Mouse (Mus musculus) heart, postnatal 10 days (tissue): ENCODE results near the gene Slc12a4. TPM values are rescaled to one million over a fixed set of nuclear protein-coding genes. Genes with fewer than 3 reads are reported as not detected.
"Not testable (repeated sequence)": the region's sequence is repeated elsewhere in the genome, so short reads cannot be mapped to it uniquely, and the experiment has no call there.

ENCODE experiments used
- DNase-seq, 2 experiments: peaks; one replicate each; pipeline ENCODE4 v3.0.0; 2021
- intact Hi-C: fragments of 180-260 bp; cut with DNase I; formaldehyde crosslinking; loops from one replicate; pipeline ENCODE4 v1.15.1; 2025
- total RNA-seq, 2 experiments: library from RNA; stranded (reverse); gene quantifications; 2 replicates each; pipeline ENCODE4 v1.2.3; 2021

Gene Slc12a4
- total RNA-seq, result 10 to 100 TPM; 59.1 to 70.0 TPM

GRCm38 (mm10) chr8:105965905-105966341, at the start of gene Slc12a4:
Slc12a4 (minus strand) TSS chr8:105966097.
- intact Hi-C loops, result loop anchor here (2.0 kb wide), 1 partner anchor 29 kb away; no protein-coding TSS in a partner anchor
- DNase-seq, result peak; percentile 90

DNA sequence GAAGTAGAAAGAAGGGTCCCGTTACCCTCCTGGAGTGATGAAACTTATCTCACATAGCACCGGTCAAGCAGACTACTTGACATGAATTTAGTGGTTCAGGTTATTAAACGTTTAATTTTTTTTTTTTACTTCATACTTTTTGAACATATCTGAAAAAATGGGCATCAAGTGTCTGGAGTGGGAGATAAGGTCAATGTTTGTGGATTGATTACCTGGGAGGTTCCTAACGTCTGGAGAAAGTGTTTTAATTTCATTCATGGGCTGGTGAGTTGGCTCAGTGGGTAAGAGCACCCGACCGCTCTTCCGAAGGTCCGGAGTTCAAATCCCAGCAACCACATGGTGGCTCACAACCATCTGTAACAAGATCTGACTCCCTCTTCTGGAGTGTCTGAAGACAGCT, 46.3 kb upstream of the Slc12a4 start:
- DNase-seq, intact Hi-C loops: not testable (repeated sequence)

- no peak for DNase-seq
- intact Hi-C loops, result loop anchor here (2.0 kb wide), 1 partner anchor 111 kb away; the partner anchor contains the start of gene Pskh1
These were observed 45.7 kb upstream of the Slc12a4 start, which contains the start of gene Ddx28 for GRCm38 (mm10) chr8:106011643-106011986. Ddx28 (minus strand) TSS chr8:106011882.

GRCm38 (mm10) chr8:106010748-106011642, 45.1 kb upstream of the Slc12a4 start:
- DNase-seq, result peak; percentile 93 to 95

DNA sequence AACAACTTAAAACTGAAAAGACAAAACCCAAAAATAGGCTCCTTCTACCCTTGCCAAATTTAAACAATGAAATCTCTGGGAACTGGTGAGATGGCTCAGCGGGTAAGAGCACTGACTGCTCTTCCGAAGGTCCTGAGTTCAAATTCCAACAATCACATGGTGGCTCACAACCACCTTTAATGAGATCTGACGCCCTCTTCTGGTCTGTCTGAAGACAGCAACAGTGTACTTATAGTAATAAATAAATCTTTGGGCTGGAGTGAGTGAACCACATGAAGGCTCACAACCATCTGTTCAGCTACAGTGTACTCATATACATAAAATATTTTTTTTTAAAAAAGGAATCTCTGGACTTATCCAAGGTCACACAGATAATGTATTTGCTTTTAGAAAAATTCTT, 42.0 kb upstream of the Slc12a4 start:
- intact Hi-C loops, DNase-seq: not testable (repeated sequence)

More at GRCm38 (mm10) chr8:106010748-106011642, 45.1 kb upstream of the Slc12a4 start:
- intact Hi-C loops, result loop anchor here (2.0 kb wide), 1 partner anchor 110 kb away; the partner anchor contains the start of gene Pskh1

- DNase-seq, result no peak
- intact Hi-C loops, result no loop called here
These were observed 41.2 kb upstream of the Slc12a4 start for GRCm38 (mm10) chr8:106007135-106007534.

GRCm38 (mm10) chr8:106006413-106006812, 40.5 kb upstream of the Slc12a4 start:
- intact Hi-C loops, result no loop called here
- DNase-seq, result no peak

- intact Hi-C loops, result no loop called here
These were observed 40.0 kb upstream of the Slc12a4 start, which contains the start of gene Dpep2nb for GRCm38 (mm10) chr8:106005875-106006274. Dpep2nb (minus strand) TSS chr8:106005975.

DNA sequence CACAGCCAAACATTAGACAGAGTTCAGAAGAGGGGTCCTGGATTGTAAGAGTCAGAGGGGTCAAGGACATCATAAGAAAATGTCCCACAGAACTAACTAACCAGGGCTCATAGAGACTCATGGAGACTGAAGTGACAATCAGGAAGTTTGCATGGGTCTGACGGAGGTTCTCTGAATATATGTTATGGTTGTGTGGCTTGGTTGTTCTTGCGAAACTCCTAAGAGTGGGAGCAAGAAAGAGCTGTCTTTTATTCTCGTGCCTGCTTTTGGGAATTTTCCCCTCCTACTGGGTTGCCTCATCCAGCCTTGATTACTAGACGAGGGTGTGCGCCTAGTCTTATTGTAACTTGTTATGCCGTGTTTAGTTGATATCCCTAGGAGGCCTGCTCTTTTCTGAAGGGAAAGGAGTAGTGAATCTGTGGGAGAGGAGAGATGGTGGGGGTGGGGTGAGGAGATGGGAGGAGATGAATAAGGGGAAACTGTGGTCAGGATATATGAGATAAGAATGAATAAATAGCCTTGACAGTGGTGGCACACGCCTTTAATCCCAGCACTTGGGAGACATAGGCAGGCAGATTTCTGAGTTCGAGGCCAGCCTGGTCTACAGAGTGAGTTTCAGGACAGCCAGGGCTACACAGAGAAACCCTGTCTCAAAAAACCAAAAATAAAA, 38.8 kb upstream of the Slc12a4 start:
- intact Hi-C loops, result no loop called here
- no peak for DNase-seq

More at GRCm38 (mm10) chr8:106005875-106006274, 40.0 kb upstream of the Slc12a4 start, which contains the start of gene Dpep2nb:
- no peak for DNase-seq

DNA sequence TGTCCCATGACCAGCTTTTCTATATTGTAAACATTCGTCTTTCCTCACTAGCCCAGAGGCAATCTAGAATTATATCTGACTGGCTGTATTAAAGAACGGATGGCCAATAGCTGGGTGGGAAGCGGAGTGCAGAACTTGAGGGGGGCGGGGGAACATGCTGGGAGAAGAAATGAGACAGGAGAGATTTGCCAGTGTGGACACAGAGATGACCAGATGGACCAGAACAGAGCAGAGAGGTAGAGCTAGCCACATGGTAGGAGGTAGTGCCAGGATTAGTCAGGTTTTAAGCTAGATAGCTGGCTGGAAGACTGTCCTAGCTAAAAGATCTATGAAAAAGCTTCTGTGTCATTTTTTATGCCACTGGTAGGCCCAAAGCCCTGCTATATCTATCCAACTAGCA, 36.0 kb upstream of the Slc12a4 start:
- DNase-seq, result no peak
- intact Hi-C loops, result no loop called here

DNA sequence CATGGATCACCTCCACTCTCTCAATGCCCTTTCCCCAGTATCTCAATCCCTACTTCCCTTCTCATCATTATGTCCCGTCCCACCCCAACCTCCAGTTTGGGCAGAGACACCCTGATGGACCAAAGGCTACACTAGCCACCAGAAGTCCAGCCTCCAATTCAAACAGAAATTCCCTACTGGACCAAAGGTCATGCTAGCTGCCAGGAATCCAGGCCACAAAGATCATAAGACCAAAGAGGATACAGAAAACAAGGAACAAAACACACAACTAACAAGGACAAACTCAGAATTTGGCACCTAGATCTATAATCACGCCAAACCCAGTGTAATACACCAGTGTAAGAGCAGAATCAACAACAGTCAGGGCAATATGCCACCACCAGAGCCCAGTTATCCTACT, 33.1 kb upstream of the Slc12a4 start:
- intact Hi-C loops, result no loop called here
- no peak for DNase-seq

DNA sequence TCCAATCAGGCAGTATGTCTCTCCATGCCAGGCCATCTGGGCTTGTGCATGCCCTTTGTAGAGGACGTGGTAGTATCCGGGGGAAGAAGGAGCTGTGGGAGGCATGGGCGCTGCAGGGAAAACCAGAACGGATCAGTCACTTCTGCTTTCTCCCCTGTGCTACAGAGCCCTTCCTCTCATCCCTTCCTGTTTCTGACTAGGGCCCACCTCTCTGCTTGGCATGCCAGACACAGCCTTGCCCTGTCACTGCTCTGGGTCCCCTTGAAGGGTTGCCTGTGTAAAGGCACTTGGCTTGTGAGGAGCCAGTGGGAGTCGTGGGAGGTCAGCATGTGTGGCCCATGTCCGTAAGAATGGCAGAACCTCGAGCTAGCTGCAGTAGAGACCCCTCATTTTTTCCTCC, 30.5 kb upstream of the Slc12a4 start:
- peak in 1 of 2 experiments; percentile 10 for DNase-seq
- intact Hi-C loops, result no loop called here

DNA sequence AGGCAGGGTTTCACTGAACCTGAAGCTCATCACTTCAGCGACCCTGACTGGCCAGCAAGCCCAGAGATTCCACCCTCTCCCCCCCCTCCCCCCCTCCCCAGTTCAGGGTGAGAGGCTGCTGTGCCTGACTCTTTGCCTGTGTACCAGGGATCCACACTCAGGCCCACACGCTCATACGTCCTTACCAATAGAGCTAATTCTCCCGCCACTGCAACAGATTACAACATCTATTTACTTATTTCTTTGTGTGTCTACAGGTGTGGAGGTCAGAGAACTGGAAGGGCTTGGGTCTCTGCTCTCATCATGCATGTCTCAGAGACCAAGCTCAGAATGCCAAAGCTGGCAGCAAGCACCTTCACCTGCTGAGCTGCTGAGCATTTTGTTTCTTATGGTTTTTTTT, 27.3 kb upstream of the Slc12a4 start:
- intact Hi-C loops, result loop anchor here (5.0 kb wide), 1 partner anchor 124 kb away; no protein-coding TSS in a partner anchor
- DNase-seq, result no peak

DNA sequence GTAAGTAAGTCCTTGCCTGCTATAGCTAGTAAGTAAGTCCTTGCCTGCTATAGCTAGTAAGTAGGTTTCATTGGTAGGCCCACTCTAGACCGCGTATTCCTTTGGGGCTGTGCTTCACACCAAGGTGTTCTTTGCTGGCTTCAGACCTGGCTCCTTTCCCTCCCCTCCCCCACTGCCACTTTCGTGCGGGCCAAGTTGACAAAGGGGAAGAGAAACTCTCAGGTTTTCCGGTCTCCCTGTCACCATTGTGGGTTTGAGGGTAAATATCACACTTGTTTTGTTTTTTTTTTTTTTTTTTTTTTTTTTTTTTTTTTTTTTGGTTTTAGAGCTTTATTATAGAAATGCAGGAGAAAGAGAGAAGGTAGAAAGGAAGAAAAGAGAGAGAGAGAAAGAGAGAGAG, 26.6 kb upstream of the Slc12a4 start:
- DNase-seq, result peak in 1 of 2 experiments; percentile 20
- intact Hi-C loops, result loop anchor here (5.0 kb wide), 1 partner anchor 125 kb away; no protein-coding TSS in a partner anchor

DNA sequence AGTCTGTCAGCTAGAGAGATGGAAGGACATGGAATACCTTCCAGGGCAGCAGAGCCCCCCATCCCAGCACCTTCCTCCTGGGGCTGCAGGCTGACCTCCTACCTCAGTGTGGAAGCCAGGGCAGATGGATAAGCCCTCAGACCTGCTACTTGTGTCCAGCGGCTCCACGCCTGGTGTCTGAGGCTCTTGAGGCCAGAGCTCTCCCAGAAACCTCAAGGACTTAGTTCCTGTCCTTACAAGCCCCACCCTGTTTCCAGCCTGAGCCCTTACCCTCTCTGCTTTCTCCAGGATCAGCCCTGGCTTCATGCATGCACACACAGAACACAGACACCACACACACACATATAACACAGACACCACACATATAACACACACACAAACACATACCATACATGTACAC, 25.6 kb upstream of the Slc12a4 start:
- no peak for DNase-seq
- intact Hi-C loops, result loop anchor here (1.0 to 5.0 kb wide), 2 partner anchors 31 to 126 kb away; no protein-coding TSS in a partner anchor

DNA sequence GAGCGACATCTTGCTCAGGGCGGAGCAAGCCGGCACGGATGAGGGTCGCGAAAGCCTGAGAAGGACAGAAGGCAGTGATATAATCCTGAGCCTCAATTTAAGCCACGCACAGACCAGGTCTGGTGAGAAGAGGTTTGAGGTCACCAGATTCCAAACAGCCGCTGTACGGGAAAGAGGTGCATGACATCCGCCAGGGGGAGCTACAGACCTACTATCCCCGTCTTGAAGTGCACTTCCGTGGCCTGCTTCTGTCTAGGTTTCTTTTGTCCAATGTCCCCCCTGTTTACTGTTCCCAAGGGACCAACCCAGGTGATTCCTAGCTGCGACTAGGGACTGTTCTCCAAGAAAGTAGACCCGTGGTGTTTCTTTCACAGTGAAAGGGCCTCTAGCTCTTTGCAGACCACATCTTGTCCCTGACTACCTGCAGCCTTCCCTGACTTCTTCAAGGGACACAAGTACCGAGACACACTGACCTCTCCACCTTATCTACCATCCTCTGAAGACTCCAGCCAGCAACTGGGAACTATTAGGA, 25.0 kb upstream of the Slc12a4 start, which contains the start of gene Dus2:
Gene Dus2 (plus strand): TSS at position 482 of the 532 bp plus-strand sequence.
- peak; percentile 86 to 93 for DNase-seq
- intact Hi-C loops, result loop anchor here (1.0 to 5.0 kb wide), 2 partner anchors 31 to 126 kb away; no protein-coding TSS in a partner anchor

- no peak for DNase-seq
These were observed 22.6 kb upstream of the Slc12a4 start for GRCm38 (mm10) chr8:105988546-105988945.

GRCm38 (mm10) chr8:105983406-105983805, 17.5 kb upstream of the Slc12a4 start:
- intact Hi-C loops, DNase-seq: not testable (repeated sequence)

More at GRCm38 (mm10) chr8:105988546-105988945, 22.6 kb upstream of the Slc12a4 start:
- intact Hi-C loops, result no loop called here

DNA sequence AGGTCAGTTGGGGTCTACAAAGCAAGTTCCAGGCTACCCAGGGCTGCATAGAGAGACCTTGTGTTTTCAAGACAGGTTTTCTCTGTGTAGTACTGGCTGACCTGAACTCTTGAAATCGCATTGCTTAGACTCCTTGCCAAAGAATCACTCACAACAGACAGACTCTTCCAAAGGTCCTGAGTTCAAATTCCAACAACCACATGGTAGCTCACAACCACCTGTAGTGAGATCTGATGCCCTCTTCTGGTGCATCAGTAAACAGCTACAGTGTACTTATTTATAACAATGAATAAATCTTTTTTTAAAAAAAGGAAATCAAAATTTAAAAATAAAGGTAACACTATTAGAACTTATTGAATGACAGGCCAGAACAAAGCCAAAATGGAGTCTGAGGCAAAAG, 15.2 kb upstream of the Slc12a4 start:
- DNase-seq, result no peak
- intact Hi-C loops, result no loop called here

DNA sequence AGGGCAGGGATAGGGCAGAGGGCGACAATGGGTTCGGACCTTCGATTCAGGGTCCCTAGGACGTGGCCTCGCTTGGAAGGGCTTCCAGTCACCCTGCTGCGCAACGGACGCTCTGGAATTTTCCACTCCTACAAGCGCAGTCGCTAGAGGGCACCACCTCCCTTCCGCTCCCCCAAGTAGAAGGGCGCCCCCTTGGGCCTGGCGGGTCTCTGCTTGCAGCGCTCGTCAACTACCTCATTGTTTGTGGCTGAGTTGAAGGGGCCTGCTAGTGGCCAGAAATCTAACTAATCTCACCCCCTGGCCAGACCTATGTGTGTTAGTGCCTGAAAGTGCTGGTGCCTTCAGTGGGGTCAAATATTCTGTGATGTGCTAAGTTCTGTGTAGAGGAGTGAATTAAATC, 13.4 kb upstream of the Slc12a4 start, which contains the start of gene Dpep3:
Gene Dpep3 (minus strand): TSS at position 105 of the 400 bp plus-strand sequence.
- intact Hi-C loops, result no loop called here

More for the DNA sequence above, 13.4 kb upstream of the Slc12a4 start, which contains the start of gene Dpep3:
- no peak for DNase-seq
